Mouse (Mus musculus) layer of hippocampus, postnatal 36 days (tissue): ENCODE measurements around the gene Mrpl45. TPM values are rescaled to one million over a fixed set of nuclear protein-coding genes. Genes with fewer than 3 reads are reported as not detected.
"Not testable (repeated sequence)": the region's sequence is repeated elsewhere in the genome, so short reads cannot be mapped to it uniquely, and the experiment has no call there.

ENCODE experiments used
- DNase-seq, 2 experiments: peaks; one replicate each; pipeline ENCODE4 v3.0.0; 2022
- total RNA-seq, 2 experiments: library from RNA; stranded (reverse); gene quantifications; 2 replicates each; pipeline ENCODE4 v1.2.3; 2021

Mrpl45 gene
- total RNA-seq, 2 experiments from 2014 or later, result 26.8 to 27.4 TPM

- DNase-seq, result no peak
Observed at GRCm38 (mm10) chr11:97296542-97296941, 19.0 kb upstream of the Mrpl45 start.

GRCm38 (mm10) chr11:97299939-97300338 is 15.6 kb upstream of the Mrpl45 start:
- DNase-seq, result no peak

GRCm38 (mm10) chr11:97301406-97301805 is 14.1 kb upstream of the Mrpl45 start:
- DNase-seq, result no peak

GRCm38 (mm10) chr11:97302231-97302781 is 13.2 kb upstream of the Mrpl45 start:
- DNase-seq, result peak in 1 of 2 experiments; percentile 22

GRCm38 (mm10) chr11:97304631-97305030 is 10.9 kb upstream of the Mrpl45 start:
- no peak for DNase-seq

- DNase-seq, result no peak
Observed at GRCm38 (mm10) chr11:97307294-97308069, 8.0 kb upstream of the Mrpl45 start.

GRCm38 (mm10) chr11:97308806-97309450 is 6.6 kb upstream of the Mrpl45 start:
- no peak for DNase-seq

GRCm38 (mm10) chr11:97309451-97309836 is 6.1 kb upstream of the Mrpl45 start:
- DNase-seq, result peak; percentile 51 to 64

- peak; percentile 64 to 76 for DNase-seq
Observed at GRCm38 (mm10) chr11:97309911-97310571, 5.5 kb upstream of the Mrpl45 start.

- no peak for DNase-seq
Observed at GRCm38 (mm10) chr11:97310895-97311631, 4.5 kb upstream of the Mrpl45 start.

GRCm38 (mm10) chr11:97312871-97313270 is 2.6 kb upstream of the Mrpl45 start:
- not testable (repeated sequence) for DNase-seq

GRCm38 (mm10) chr11:97314110-97314509 is 1.4 kb upstream of the Mrpl45 start:
- no peak for DNase-seq

GRCm38 (mm10) chr11:97314751-97315503 is 589 bp upstream of the Mrpl45 start:
- DNase-seq, result no peak

- DNase-seq, result no peak
Observed at GRCm38 (mm10) chr11:97321197-97321596, 5.7 kb downstream of the Mrpl45 start.

- DNase-seq, result not testable (repeated sequence)
Observed at GRCm38 (mm10) chr11:97321894-97322600, 6.5 kb downstream of the Mrpl45 start.

GRCm38 (mm10) chr11:97325224-97325623 is 9.7 kb downstream of the Mrpl45 start:
- DNase-seq, result no peak

- peak; percentile 48 to 52 for DNase-seq
Observed at GRCm38 (mm10) chr11:97328148-97328547, 12.6 kb downstream of the Mrpl45 start.

GRCm38 (mm10) chr11:97330315-97330714 is 14.8 kb downstream of the Mrpl45 start:
- no peak for DNase-seq

- no peak for DNase-seq
Observed at GRCm38 (mm10) chr11:97331231-97332190, 16.0 kb downstream of the Mrpl45 start.

- no peak for DNase-seq
Observed at GRCm38 (mm10) chr11:97333044-97333443, 17.5 kb downstream of the Mrpl45 start.
